Mouse (Mus musculus): ENCODE measurements around the gene Tspear. TPM values are rescaled to one million over a fixed set of nuclear protein-coding genes. Genes with fewer than 3 reads are reported as not detected.
A peak's percentile ranks its signal among the peaks of the same experiment; 100 is the strongest.

Gene Tspear
- polyA plus RNA-seq, 1 experiment: 1.6 TPM

- TF ChIP-seq CTCF (IDR thresholded peaks at IDR 0.05; ENCODE audit: borderline replicate concordance, extremely low read depth, insufficient read depth, insufficient read length) (no peak), POLR2A (IDR thresholded peaks at IDR 0.05; ENCODE audit: borderline replicate concordance, extremely low read depth, insufficient read depth, insufficient read length, poor library complexity, severe bottlenecking) (no peak)
- no peak for DNase-seq (ENCODE audit: low read depth)
These were observed 175.3 kb downstream of the Tspear start, which contains the start of gene Gm3285 for GRCm38 (mm10) chr10:77861675-77862074. Gm3285 (plus strand) TSS chr10:77861975.

GRCm38 (mm10) chr10:77864067-77864761, 177.8 kb downstream of the Tspear start:
- TF ChIP-seq CTCF (IDR thresholded peaks at IDR 0.05; ENCODE audit: borderline replicate concordance, extremely low read depth, insufficient read depth, insufficient read length) (no peak), POLR2A (IDR thresholded peaks at IDR 0.05; ENCODE audit: borderline replicate concordance, extremely low read depth, insufficient read depth, insufficient read length, poor library complexity, severe bottlenecking) (no peak)
- peak; percentile 55 for DNase-seq (ENCODE audit: low read depth)

GRCm38 (mm10) chr10:77864762-77865143, 178.4 kb downstream of the Tspear start:
- TF ChIP-seq CTCF (IDR thresholded peaks at IDR 0.05; ENCODE audit: borderline replicate concordance, extremely low read depth, insufficient read depth, insufficient read length) (no peak), POLR2A (IDR thresholded peaks at IDR 0.05; ENCODE audit: borderline replicate concordance, extremely low read depth, insufficient read depth, insufficient read length, poor library complexity, severe bottlenecking) (no peak)
- DNase-seq (ENCODE audit: low read depth): no peak

GRCm38 (mm10) chr10:77867546-77867945, 181.2 kb downstream of the Tspear start:
- no peak for TF ChIP-seq POLR2A (IDR thresholded peaks at IDR 0.05; ENCODE audit: borderline replicate concordance, extremely low read depth, insufficient read depth, insufficient read length, poor library complexity, severe bottlenecking)
- TF ChIP-seq CTCF (IDR thresholded peaks at IDR 0.05; ENCODE audit: borderline replicate concordance, extremely low read depth, insufficient read depth, insufficient read length): no peak
- no peak for DNase-seq (ENCODE audit: low read depth)

GRCm38 (mm10) chr10:77869651-77870050, 183.3 kb downstream of the Tspear start:
- no peak for DNase-seq (ENCODE audit: low read depth)
- TF ChIP-seq CTCF (IDR thresholded peaks at IDR 0.05; ENCODE audit: borderline replicate concordance, extremely low read depth, insufficient read depth, insufficient read length): no peak

GRCm38 (mm10) chr10:77878985-77879384, 192.6 kb downstream of the Tspear start:
- TF ChIP-seq CTCF (IDR thresholded peaks at IDR 0.05; ENCODE audit: borderline replicate concordance, extremely low read depth, insufficient read depth, insufficient read length): peak; percentile 48; the same call in 1 of the 2 replicates
- no peak for TF ChIP-seq POLR2A (IDR thresholded peaks at IDR 0.05; ENCODE audit: borderline replicate concordance, extremely low read depth, insufficient read depth, insufficient read length, poor library complexity, severe bottlenecking)
- DNase-seq (ENCODE audit: low read depth): no peak

- TF ChIP-seq CTCF (IDR thresholded peaks at IDR 0.05; ENCODE audit: borderline replicate concordance, extremely low read depth, insufficient read depth, insufficient read length) (no peak), POLR2A (IDR thresholded peaks at IDR 0.05; ENCODE audit: borderline replicate concordance, extremely low read depth, insufficient read depth, insufficient read length, poor library complexity, severe bottlenecking) (no peak)
- no peak for DNase-seq (ENCODE audit: low read depth)
These were observed 193.9 kb downstream of the Tspear start for GRCm38 (mm10) chr10:77880305-77880704.

- peak; percentile 29; the same call in 1 of the 2 replicates for TF ChIP-seq CTCF (IDR thresholded peaks at IDR 0.05; ENCODE audit: borderline replicate concordance, extremely low read depth, insufficient read depth, insufficient read length)
- TF ChIP-seq POLR2A (IDR thresholded peaks at IDR 0.05; ENCODE audit: borderline replicate concordance, extremely low read depth, insufficient read depth, insufficient read length, poor library complexity, severe bottlenecking): no peak
These were observed 196.2 kb downstream of the Tspear start for GRCm38 (mm10) chr10:77882553-77882952.

GRCm38 (mm10) chr10:77886007-77886747, 199.8 kb downstream of the Tspear start:
- no peak for DNase-seq (ENCODE audit: low read depth)
- TF ChIP-seq POLR2A (IDR thresholded peaks at IDR 0.05; ENCODE audit: borderline replicate concordance, extremely low read depth, insufficient read depth, insufficient read length, poor library complexity, severe bottlenecking) (no peak), CTCF (IDR thresholded peaks at IDR 0.05; ENCODE audit: borderline replicate concordance, extremely low read depth, insufficient read depth, insufficient read length) (peak; percentile 33; the same call in 1 of the 2 replicates)

More at GRCm38 (mm10) chr10:77882553-77882952, 196.2 kb downstream of the Tspear start:
- DNase-seq (ENCODE audit: low read depth): no peak

GRCm38 (mm10) chr10:77890987-77891565, 204.7 kb downstream of the Tspear start:
- no peak for DNase-seq (ENCODE audit: low read depth)
- no peak for TF ChIP-seq CTCF (IDR thresholded peaks at IDR 0.05; ENCODE audit: borderline replicate concordance, extremely low read depth, insufficient read depth, insufficient read length)
- no peak for TF ChIP-seq POLR2A (IDR thresholded peaks at IDR 0.05; ENCODE audit: borderline replicate concordance, extremely low read depth, insufficient read depth, insufficient read length, poor library complexity, severe bottlenecking)

- DNase-seq (ENCODE audit: low read depth): peak; percentile 28
- no peak for TF ChIP-seq CTCF (IDR thresholded peaks at IDR 0.05; ENCODE audit: borderline replicate concordance, extremely low read depth, insufficient read depth, insufficient read length)
- TF ChIP-seq POLR2A (IDR thresholded peaks at IDR 0.05; ENCODE audit: borderline replicate concordance, extremely low read depth, insufficient read depth, insufficient read length, poor library complexity, severe bottlenecking): no peak
These were observed 209.2 kb downstream of the Tspear start for GRCm38 (mm10) chr10:77895562-77895961.

Measured in brain, embryonic 14.5 days (tissue).